Mouse (Mus musculus) T-cell, adult 2 months (primary cell): ENCODE data around the gene F9.
"Not testable (repeated sequence)": the region's sequence is repeated elsewhere in the genome, so short reads cannot be mapped to it uniquely, and the experiment has no call there.

ENCODE experiments used
- DNase-seq: peaks from one replicate; pipeline ENCODE4 v3.0.0; 2022; ENCODE audit warnings: low spot score

The F9 gene

GRCm38 (mm10) chrX:59999221-60000083 lies at the start of gene F9:
Gene F9, plus strand, starts transcription at chrX:59999464.
- no peak for DNase-seq

GRCm38 (mm10) chrX:59969767-59970166 lies 29.5 kb upstream of the F9 start:
- not testable (repeated sequence) for DNase-seq

GRCm38 (mm10) chrX:60000084-60000443 lies 800 bp downstream of the F9 start:
- no peak for DNase-seq

GRCm38 (mm10) chrX:60001461-60001860 lies 2.2 kb downstream of the F9 start:
- DNase-seq, result no peak

- peak; percentile 1 for DNase-seq
Observed at GRCm38 (mm10) chrX:60013084-60013676, 13.9 kb downstream of the F9 start.

GRCm38 (mm10) chrX:60014588-60014987 lies 15.3 kb downstream of the F9 start:
- no peak for DNase-seq

GRCm38 (mm10) chrX:60021007-60021406 lies 21.7 kb downstream of the F9 start:
- DNase-seq, result no peak

GRCm38 (mm10) chrX:60021595-60021994 lies 22.3 kb downstream of the F9 start:
- no peak for DNase-seq

- DNase-seq, result no peak
Observed at GRCm38 (mm10) chrX:60026654-60027053, 27.4 kb downstream of the F9 start.

- no peak for DNase-seq
Observed at GRCm38 (mm10) chrX:60054745-60055144, 55.5 kb downstream of the F9 start.

- no peak for DNase-seq
Observed at GRCm38 (mm10) chrX:60055185-60055584, 55.9 kb downstream of the F9 start.

- DNase-seq, result no peak
Observed at GRCm38 (mm10) chrX:60075359-60075758, 76.1 kb downstream of the F9 start.
